Mouse (Mus musculus): Measurements from ENCODE around the gene Dmkn. TPM values are rescaled to one million over a fixed set of nuclear protein-coding genes. Genes with fewer than 3 reads are reported as not detected.
"Not testable (repeated sequence)": the region's sequence is repeated elsewhere in the genome, so short reads cannot be mapped to it uniquely, and the experiment has no call there.

Dmkn gene
- polyA plus RNA-seq, 1 experiment from 2014 or later = 0.74 TPM

DNA sequence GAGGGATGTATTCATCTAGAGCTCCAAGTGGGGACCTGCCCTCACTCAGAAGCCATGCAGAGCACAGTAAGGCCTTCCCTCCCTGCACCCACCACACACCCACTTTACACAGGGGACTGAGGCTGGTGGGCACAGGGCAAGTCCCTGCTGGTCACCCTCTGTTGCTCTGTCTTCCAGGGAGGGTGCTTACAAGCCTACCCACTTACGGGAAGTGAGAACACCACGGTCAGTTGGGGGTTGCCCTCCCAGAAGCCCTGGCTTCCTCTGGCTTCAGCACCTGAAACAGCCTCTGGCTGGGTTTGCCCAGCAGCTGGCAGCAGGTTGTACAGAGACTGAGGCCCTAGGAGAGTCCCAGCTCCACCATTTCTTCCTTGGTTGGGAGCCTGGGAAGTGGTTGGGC lies 21.0 kb upstream of the Dmkn start:
- not testable (repeated sequence) for H3K36me3 ChIP-seq; H3K4me1 ChIP-seq; H3K9me3 ChIP-seq; ATAC-seq (replicated peaks); H3K9ac ChIP-seq (replicated peaks); H3K4me2 ChIP-seq (replicated peaks); H3K4me3 ChIP-seq; H3K27me3 ChIP-seq; H3K27ac ChIP-seq (replicated peaks)
- 88% methylated on average over 2 of the region's 2 CpGs for WGBS

DNA sequence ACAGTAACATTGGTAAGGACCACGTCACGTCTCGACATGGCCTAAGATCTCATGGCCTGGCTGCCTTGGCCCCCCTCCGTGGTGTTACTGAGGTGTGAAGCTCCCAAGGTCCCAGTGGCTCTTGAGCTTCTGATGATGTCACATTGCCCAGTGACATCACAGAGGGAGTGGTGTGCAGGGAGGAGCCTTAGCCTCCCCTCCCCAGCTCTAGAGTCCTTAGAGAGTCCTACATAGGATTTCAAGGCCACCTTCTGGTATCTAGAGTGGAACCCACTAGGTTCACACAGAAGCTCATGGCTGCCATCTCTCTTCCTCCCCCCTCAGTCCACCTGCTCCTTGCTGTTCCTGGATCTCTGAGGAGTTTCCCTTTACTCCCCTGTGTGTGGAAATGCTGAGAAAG lies 19.9 kb upstream of the Dmkn start, which contains the start of gene Gapdhs:
Gene Gapdhs, minus strand, starts transcription at position 65 of the 400 bp plus-strand sequence.
- H3K4me3 ChIP-seq; ATAC-seq (replicated peaks): not testable (repeated sequence)
- WGBS = 89% methylated on average over 1 of the region's 4 CpGs

DNA sequence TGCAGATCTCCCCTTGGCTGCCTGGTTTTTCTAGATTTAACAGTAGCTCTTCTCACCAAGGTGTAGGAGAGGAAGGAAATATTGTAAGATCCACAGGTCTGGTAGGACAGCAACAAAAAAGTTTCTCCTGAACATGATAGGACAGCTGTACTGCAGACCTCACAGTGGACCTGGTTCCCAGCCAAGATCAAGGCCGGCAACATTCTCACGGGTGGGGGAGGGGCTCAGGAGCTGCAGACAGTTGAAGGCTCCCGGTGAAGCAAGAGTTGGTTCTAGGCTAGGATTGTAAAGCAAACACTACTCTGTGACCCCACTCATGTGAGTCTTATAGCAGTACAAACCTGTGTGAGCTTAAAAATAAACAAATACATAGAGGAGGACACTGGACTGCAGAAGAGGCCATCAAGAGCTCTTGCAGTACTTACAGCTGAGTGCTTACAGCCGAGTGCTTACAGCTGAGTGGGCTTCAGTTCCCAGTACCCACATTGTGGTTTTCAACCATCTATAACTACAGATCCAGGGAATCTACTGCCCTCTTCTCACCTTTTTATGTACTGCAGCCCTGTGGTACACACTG lies 19.4 kb upstream of the Dmkn start:
- Histone ChIP-seq H3K4me3 (no peak overlapping the region), H3K9ac (replicated peaks) (no peak overlapping the region), H3K9me3 (no peaks in the 10 kb centered on the region), H3K27ac (replicated peaks) (no peak overlapping the region), H3K4me1 (no peaks in the 10 kb centered on the region), H3K4me2 (replicated peaks) (no peak overlapping the region), H3K27me3 (no peaks in the 10 kb centered on the region), H3K36me3 (no peaks in the 10 kb centered on the region; the same call in 1 of the 2 replicates)
- no peak for ATAC-seq (replicated peaks)
- WGBS = 51% methylated on average over 4 of the region's 4 CpGs

More for the DNA sequence above, 19.9 kb upstream of the Dmkn start, which contains the start of gene Gapdhs:
- H3K27me3 ChIP-seq; H3K4me1 ChIP-seq; H3K36me3 ChIP-seq; H3K4me2 ChIP-seq (replicated peaks); H3K27ac ChIP-seq (replicated peaks); H3K9ac ChIP-seq (replicated peaks); H3K9me3 ChIP-seq: not testable (repeated sequence)

DNA sequence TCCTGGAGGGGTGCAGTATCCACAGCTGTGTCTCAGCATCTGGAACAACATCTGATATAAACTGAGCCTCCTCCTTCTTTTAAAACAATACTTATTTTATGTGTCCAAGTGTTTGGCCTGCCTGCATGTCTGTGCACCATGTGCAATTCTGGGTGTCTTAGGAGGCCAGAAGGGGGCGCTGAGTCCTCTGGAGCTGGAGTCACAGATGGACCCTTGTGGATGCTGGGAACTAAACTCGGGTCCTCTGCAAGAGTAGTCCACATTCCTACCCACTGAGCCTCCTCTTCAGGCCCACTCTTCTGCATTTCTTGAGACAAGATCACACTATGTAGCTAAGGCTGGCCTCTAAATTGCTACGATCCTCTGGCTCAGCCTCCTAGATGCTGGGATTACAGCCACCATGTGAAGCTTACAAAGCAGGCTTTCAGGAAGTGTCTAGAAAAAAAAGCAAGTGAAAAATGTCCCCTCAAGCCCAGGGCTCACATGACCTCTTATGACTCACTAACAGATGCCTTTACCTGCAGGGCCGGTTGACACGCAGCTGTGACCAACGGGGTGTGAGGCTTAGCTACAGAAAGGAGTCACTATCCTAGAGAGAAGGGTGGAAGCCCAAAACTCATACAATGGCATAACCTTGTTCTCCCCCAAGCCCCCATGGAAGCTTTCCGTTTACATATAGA lies 15.9 kb upstream of the Dmkn start:
- no peak for ATAC-seq (replicated peaks)
- WGBS = 86% methylated on average over 7 of the region's 7 CpGs

DNA sequence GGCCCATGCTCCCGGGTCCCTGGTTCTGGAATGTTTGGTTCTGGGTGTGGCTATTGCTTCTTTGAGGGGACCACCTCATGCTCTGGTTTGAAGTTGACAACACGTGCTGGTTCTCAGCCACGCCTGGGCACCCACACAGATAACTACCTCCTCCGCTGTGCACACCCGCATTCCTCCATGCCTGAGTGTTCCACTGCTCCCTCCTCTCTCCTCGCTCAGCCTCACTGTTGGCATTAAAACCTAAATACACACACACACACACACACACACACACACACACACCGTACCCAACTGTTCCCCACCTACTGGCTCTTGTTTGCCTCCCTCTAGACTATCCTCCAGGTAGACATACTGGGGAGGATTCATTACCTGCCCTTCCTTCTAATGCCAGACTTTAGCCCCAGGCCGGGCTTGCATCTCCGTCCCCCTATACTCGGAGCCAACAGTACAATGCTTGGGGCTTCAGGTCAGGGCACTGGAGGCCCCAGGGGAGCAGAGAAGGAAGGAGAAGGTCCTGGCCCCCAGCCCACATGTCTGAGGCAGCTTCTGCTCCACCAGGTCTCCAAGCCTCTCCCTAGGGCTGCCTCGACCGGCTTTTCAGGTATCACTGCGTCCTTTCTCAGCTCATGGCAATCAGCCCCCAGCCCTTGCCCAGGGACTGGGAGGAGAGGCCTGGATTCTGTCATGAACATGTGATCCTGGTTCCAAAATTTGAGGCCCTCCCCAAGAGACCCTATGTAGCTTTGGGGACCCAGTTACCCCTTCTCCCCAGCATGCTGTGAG lies 13.5 kb upstream of the Dmkn start:
- Histone ChIP-seq H3K4me1 (no peaks in the 10 kb centered on the region), H3K36me3 (peaks cover 6% of the 10 kb centered on the region), H3K27ac (replicated peaks) (no peak overlapping the region), H3K4me2 (replicated peaks) (no peak overlapping the region), H3K9me3 (no peaks in the 10 kb centered on the region), H3K9ac (replicated peaks) (no peak overlapping the region), H3K27me3 (no peaks in the 10 kb centered on the region), H3K4me3 (no peak overlapping the region)
- ATAC-seq (replicated peaks) = no peak
- WGBS = 84% methylated on average over 13 of the region's 13 CpGs

More for the DNA sequence above, 15.9 kb upstream of the Dmkn start:
- Histone ChIP-seq H3K27me3 (no peaks in the 10 kb centered on the region), H3K36me3 (no peaks in the 10 kb centered on the region; the same call in 1 of the 2 replicates), H3K4me1 (no peaks in the 10 kb centered on the region), H3K9me3 (no peaks in the 10 kb centered on the region), H3K27ac (replicated peaks) (no peak overlapping the region), H3K4me3 (no peak overlapping the region), H3K9ac (replicated peaks) (no peak overlapping the region), H3K4me2 (replicated peaks) (no peak overlapping the region)

DNA sequence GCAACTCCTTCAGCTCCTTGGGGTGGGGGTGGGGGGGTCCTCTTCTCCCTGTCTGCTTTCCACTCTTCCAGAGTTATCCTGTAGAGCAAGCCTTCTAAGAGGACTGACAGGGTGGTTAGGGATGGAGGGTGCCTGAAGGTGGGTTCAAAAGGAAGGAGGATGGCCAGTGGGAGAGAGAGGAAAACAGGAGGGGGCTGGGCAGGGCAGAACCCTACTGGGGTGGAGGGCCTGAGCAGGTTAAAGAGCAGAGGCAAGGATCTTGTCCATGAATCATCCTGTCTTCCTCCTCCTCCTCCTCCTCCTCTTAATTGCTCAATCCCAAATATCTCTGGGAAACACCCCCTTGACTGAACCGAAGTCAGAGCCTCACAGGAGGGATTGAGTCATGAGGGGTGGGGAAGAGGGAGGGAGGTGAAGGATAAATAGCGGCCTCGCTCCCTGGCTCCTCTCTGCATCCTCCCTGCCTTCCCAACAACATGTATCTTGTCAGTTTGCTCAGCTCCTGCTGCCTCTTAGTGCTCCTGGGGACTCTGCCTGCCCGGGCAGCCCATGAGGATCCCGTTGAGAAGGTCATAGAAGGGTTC lies 12.4 kb upstream of the Dmkn start, which contains the start of gene Sbsn:
Gene Sbsn, plus strand, starts transcription at position 386 of the 584 bp plus-strand sequence.
- no peaks in the 10 kb centered on the region for H3K4me1 ChIP-seq
- no peak within 1 kb of the TSS for H3K4me2 ChIP-seq (replicated peaks)
- H3K9me3 ChIP-seq = no peaks in the 10 kb centered on the region
- 85% methylated on average over 5 of the region's 5 CpGs for WGBS
- ATAC-seq (replicated peaks) = no peak
- H3K27me3 ChIP-seq = no peaks in the 10 kb centered on the region
- H3K27ac ChIP-seq (replicated peaks) = no peak within 1 kb of the TSS
- H3K9ac ChIP-seq (replicated peaks) = no peak within 1 kb of the TSS
- H3K4me3 ChIP-seq = no peak within 1 kb of the TSS
- peaks cover 16% of the 10 kb centered on the region for H3K36me3 ChIP-seq

DNA sequence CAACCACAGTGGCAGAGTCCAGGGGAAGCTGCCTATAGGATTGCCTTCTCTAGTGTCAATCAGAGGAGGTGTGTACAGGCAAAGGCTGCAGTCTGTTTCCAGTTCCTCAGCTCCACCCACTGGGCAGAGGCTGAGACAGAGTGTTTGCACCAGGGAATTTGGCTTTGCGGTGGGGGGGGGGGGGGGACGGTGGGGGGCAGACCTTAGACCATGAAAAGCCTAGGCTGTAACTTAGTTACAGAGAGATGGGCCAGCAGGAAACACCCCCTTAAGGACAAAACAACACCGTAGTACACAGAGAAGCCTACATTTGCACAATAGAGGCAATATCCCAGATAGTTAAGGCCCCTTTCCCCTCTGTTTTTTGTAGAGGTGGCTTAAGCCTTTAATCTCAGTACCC lies 6.6 kb upstream of the Dmkn start:
- no peak overlapping the region for H3K9ac ChIP-seq (replicated peaks)
- no peak overlapping the region for H3K27ac ChIP-seq (replicated peaks)
- H3K4me1 ChIP-seq = no peaks in the 10 kb centered on the region
- no peaks in the 10 kb centered on the region for H3K27me3 ChIP-seq
- 71% methylated on average over 3 of the region's 3 CpGs for WGBS
- no peaks in the 10 kb centered on the region for H3K9me3 ChIP-seq
- no peak overlapping the region for H3K4me2 ChIP-seq (replicated peaks)
- no peak overlapping the region for H3K4me3 ChIP-seq
- ATAC-seq (replicated peaks) = no peak
- H3K36me3 ChIP-seq = peaks cover 21% of the 10 kb centered on the region

DNA sequence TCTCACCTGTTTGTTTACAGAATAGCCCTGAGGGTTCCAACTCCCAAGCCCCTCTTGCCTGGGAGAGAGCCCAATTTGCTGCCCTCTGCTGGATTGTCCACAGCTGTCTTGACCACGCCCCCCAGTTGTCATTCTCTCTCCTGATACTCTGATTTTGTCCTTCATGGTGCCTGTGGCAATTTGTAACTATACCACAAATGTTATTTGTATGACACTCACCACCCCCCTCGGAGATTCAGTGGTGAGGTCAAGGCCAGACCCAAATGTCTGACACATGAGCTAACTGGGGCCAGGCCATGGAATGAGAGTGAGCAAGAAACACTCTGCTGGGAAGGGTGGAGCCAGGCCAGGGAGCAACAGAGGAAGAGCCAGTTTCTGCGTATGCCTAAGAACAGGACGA lies 4.7 kb upstream of the Dmkn start:
- Histone ChIP-seq H3K36me3 (peaks cover 21% of the 10 kb centered on the region), H3K9ac (replicated peaks) (no peak overlapping the region), H3K27ac (replicated peaks) (no peak overlapping the region), H3K4me1 (no peaks in the 10 kb centered on the region), H3K9me3 (no peaks in the 10 kb centered on the region), H3K4me3 (no peak overlapping the region), H3K4me2 (replicated peaks) (no peak overlapping the region), H3K27me3 (no peaks in the 10 kb centered on the region)
- ATAC-seq (replicated peaks) = no peak
- WGBS = 47% methylated on average over 4 of the region's 4 CpGs

DNA sequence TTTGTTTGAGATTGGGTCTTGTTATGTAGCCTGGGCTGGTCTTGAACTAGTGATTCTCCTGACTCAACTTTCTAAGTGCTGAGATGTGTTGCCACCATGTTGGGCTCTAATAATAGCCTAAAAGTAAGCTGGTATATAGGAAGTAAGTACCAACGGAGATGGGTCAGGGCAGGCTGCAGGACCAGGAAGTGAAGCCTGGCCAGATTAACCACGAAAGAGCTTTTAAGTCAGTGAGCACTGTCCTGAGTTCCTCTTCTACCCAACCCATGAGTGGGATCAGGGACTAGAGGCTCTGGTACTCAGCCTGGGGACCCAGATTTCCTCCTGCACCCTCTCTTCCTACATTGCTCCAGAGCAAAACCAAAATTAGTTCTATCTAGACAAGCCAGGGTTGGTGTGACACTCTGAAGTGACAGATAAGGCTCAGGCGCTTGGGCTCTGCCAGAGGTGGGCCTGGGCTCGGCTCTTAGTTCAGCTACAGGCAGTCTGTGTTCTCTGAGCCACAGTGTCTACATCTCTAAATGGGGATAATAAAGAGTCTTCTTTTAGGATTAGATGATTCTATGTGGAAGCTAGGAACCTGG lies 1.7 kb upstream of the Dmkn start:
- H3K9ac ChIP-seq (replicated peaks) = no peak overlapping the region
- no peak overlapping the region for H3K4me3 ChIP-seq
- H3K4me1 ChIP-seq = no peaks in the 10 kb centered on the region
- no peaks in the 10 kb centered on the region for H3K27me3 ChIP-seq
- WGBS = 85% methylated on average over 4 of the region's 4 CpGs
- H3K27ac ChIP-seq (replicated peaks) = no peak overlapping the region
- no peak overlapping the region for H3K4me2 ChIP-seq (replicated peaks)
- ATAC-seq (replicated peaks) = no peak
- no peaks in the 10 kb centered on the region for H3K9me3 ChIP-seq
- H3K36me3 ChIP-seq = no peaks in the 10 kb centered on the region

DNA sequence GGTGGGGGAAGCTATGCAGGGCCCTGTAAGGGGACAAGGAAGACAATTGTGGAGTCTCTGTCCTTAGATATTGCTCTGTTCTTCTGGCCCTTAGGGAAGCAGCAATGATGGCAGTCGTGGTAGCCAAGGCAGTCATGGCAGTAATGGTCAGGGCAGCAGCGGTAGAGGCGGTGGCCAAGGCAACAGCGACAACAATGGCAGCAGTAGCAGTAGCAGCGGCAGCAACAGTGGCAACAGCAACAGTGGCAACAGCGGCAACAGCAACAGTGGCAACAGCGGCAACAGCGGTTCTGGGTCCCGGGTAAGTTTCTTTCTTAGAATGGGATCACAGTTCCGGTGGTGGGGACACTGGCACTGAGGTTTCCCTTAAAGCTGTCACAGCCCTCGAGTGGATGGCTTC lies 1.6 kb downstream of the Dmkn start:
- 32% methylated on average over 11 of the region's 11 CpGs for WGBS
- Histone ChIP-seq H3K27ac (replicated peaks) (no peak overlapping the region), H3K4me1 (no peaks in the 10 kb centered on the region), H3K9ac (replicated peaks) (no peak overlapping the region), H3K27me3 (no peaks in the 10 kb centered on the region), H3K9me3 (no peaks in the 10 kb centered on the region), H3K36me3 (no peaks in the 10 kb centered on the region), H3K4me3 (no peak overlapping the region), H3K4me2 (replicated peaks) (no peak overlapping the region)
- ATAC-seq (replicated peaks) = no peak

DNA sequence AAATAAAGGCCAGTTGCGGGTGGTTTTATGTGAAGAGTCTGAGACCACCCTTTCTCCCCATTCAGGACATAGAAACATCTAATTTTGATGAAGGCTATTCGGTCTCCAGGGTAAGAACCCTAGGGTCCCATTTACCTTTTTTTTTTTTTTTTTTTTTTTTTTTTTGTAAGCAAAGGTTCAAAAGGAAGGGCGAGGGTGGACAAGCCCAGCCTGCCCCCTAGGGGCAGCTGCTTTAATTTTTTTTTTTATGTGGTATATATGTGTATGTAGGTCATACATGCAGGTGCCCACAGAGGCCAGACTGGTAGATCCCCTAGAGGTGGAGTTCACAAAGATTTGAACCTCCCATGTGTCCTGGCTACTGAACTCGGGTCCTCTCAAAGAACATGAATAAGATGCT lies 2.9 kb downstream of the Dmkn start:
- no peaks in the 10 kb centered on the region for H3K27me3 ChIP-seq
- 88% methylated on average over 4 of the region's 4 CpGs for WGBS

DNA sequence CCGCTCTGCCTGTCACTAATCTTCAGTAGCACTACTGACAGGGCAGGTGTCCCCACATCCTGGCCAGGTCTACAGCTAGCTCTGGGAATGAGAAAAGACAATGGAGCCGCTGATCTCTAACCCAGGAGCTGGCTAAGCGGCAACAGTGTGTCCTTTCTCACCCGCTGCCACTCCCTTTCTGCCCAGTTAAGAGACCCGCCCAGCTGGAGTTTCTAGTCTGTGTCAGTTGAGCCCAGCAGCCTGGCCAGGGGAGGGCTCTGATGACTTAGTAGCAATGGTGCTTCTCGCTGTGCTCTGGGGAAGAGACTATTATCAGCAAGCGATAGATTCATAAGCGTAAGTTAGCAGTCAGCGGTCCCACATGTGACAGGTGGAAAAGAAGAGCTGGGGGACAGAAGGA lies 5.7 kb downstream of the Dmkn start:
- Histone ChIP-seq H3K9ac (replicated peaks) (no peak overlapping the region), H3K36me3 (no peaks in the 10 kb centered on the region), H3K27me3 (no peaks in the 10 kb centered on the region), H3K4me2 (replicated peaks) (no peak overlapping the region), H3K27ac (replicated peaks) (no peak overlapping the region), H3K4me3 (no peak overlapping the region), H3K9me3 (no peaks in the 10 kb centered on the region), H3K4me1 (no peaks in the 10 kb centered on the region)
- WGBS = 38% methylated on average over 9 of the region's 9 CpGs
- no peak for ATAC-seq (replicated peaks)

More for the DNA sequence above, 2.9 kb downstream of the Dmkn start:
- Histone ChIP-seq H3K9ac (replicated peaks) (no peak overlapping the region), H3K4me2 (replicated peaks) (no peak overlapping the region), H3K4me1 (no peaks in the 10 kb centered on the region), H3K9me3 (no peaks in the 10 kb centered on the region), H3K36me3 (no peaks in the 10 kb centered on the region), H3K4me3 (no peak overlapping the region), H3K27ac (replicated peaks) (no peak overlapping the region)
- ATAC-seq (replicated peaks) = no peak

Measured in forebrain, embryonic 15.5 days (tissue).